Mouse (Mus musculus) gastrocnemius, adult 2 months (tissue): Measurements from ENCODE around the gene Ank3. TPM values are rescaled to one million over a fixed set of nuclear protein-coding genes. Genes with fewer than 3 reads are reported as not detected.

Experiments used
- DNase-seq: peaks from one replicate; pipeline ENCODE4 v3.0.0; 2022
- H3K27ac ChIP-seq: fragments of 200-600 bp; 2 replicates; pipeline ENCODE4 v1.8.1; 2022; ENCODE audit warnings: mild to moderate bottlenecking
- H3K4me3 ChIP-seq: fragments of 200-600 bp; 2 replicates; pipeline ENCODE4 v1.8.1; 2022; ENCODE audit warnings: mild to moderate bottlenecking, moderate library complexity
- CTCF ChIP-seq: fragments of 200-600 bp; IDR thresholded peaks from 2 replicates; pipeline ENCODE4 v1.8.1; 2022; ENCODE audit warnings: antibody characterized with exemption, mild to moderate bottlenecking, moderate library complexity
- intact Hi-C: fragments of 180-260 bp; cut with DNase I; formaldehyde crosslinking; loops from one replicate; pipeline ENCODE4 v1.15.1; 2025
- total RNA-seq, 2 experiments: library from RNA; stranded (reverse); gene quantifications; 2 replicates each; pipeline ENCODE4 v1.2.3; 2021

Gene Ank3
- total RNA-seq, 2 experiments from 2014 or later: 97.9 to 110 TPM

DNA sequence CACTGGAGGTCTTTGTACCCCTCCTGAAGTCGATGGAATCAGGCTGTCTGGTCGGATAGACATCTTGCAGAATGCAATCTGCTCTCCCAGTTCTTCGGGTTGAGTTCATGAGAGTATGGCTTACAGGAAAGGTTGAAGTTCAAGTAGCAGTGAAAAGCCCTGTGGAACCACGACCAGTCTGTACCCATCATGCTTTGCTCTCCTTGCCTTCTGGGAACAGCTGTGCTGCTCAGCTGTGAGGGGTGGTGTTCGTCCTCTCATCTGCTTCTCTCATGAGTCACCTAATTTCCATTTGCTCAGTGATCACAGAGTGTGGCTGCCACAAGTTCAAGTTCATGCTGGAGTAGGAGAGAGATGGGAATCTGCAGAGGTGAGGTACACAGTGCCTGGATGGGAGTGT is 348.2 kb downstream of the Ank3 start:
- intact Hi-C loops: no loop called here
- TF ChIP-seq CTCF: no peak
- no peak overlapping the region for H3K4me3 ChIP-seq
- H3K27ac ChIP-seq: no peak overlapping the region
- no peak for DNase-seq

DNA sequence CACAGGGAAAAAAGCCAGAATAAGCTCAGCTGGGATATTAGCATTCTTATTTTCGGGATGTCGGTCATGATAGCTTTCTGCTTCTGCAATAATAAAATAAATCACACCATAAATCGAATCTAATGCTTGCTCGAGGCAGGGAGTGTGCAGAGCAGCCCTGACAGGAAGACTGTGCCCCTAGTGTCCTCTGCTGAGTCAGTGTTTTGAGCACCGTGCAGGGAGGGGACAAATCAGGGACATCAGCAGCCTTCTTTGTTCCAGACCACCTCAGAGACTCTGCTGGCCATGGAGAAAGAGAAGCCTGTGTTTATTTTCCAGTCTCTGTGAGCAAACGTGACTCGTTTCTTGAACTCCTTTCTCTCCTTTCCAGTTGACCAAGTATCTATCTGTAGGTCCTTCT is 352.8 kb downstream of the Ank3 start:
- intact Hi-C loops: no loop called here
- no peak for DNase-seq
- no peak overlapping the region for H3K4me3 ChIP-seq
- TF ChIP-seq CTCF: no peak
- H3K27ac ChIP-seq: no peak overlapping the region

GRCm38 (mm10) chr10:69753464-69753863 is 354.9 kb downstream of the Ank3 start:
- peak; percentile 31 for DNase-seq
- H3K4me3 ChIP-seq: no peak overlapping the region
- no peak overlapping the region for H3K27ac ChIP-seq
- no peak for TF ChIP-seq CTCF
- intact Hi-C loops: no loop called here

GRCm38 (mm10) chr10:69756956-69757672 is 358.5 kb downstream of the Ank3 start:
- no peak for DNase-seq
- no peak for TF ChIP-seq CTCF
- intact Hi-C loops: no loop called here
- no peak overlapping the region for H3K4me3 ChIP-seq
- H3K27ac ChIP-seq: no peak overlapping the region

- no peak for TF ChIP-seq CTCF
- no peak for DNase-seq
- intact Hi-C loops: no loop called here
- Histone ChIP-seq H3K27ac (no peak overlapping the region), H3K4me3 (no peak overlapping the region)
Observed at GRCm38 (mm10) chr10:69762977-69763376, 364.4 kb downstream of the Ank3 start.

DNA sequence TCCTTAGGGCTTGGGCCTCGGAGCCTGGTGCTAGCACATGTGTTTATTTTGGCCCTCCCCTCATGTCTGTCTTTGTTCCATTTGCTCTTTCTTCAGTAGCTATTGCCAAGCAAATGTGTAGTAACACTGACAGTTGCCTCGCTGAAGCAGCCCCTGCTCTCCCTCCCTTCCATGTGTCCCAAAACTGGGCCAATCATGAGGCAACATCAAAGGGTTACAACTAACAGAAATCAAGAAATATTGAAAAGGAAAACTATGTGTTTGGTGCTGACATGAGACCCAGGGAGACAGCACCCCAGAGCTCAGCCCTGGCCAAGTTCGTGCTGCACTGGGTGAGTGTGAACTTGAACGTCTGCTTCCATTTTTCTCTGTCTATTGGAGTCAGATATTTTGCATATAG is 365.8 kb downstream of the Ank3 start:
- DNase-seq: no peak
- Histone ChIP-seq H3K27ac (no peak overlapping the region), H3K4me3 (no peak overlapping the region)
- no peak for TF ChIP-seq CTCF
- intact Hi-C loops: no loop called here

- intact Hi-C loops: no loop called here
- no peak overlapping the region for H3K27ac ChIP-seq
- no peak for TF ChIP-seq CTCF
- no peak for DNase-seq
- no peak overlapping the region for H3K4me3 ChIP-seq
Observed at GRCm38 (mm10) chr10:69777065-69777645, 378.6 kb downstream of the Ank3 start.

DNA sequence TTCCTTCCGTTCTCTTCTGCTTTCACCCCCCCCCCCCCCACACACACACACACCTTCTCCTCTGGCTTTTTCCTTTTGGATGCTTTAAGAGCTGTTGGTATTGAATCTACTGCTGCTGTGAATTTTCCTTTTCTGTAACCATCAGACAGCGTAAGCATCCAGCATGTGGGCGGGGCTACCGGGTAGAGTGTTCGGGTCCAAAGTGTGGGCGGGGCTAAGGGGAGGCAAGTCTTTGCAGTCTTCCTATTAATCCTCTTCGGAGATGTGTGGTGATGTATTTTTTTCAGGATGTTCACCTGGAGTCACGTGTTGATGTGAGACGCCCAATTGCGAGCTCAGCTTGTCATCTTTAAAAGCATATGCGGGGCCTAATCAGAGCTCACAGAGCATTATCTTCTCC is 379.2 kb downstream of the Ank3 start:
- Histone ChIP-seq H3K4me3 (no peak overlapping the region), H3K27ac (no peak overlapping the region)
- intact Hi-C loops: no loop called here
- DNase-seq: no peak
- no peak for TF ChIP-seq CTCF

- Histone ChIP-seq H3K4me3 (no peak overlapping the region), H3K27ac (peak overlapping the region; percentile 0; the same call in 1 of the 2 replicates)
- intact Hi-C loops: no loop called here
- DNase-seq: no peak
- no peak for TF ChIP-seq CTCF
Observed at GRCm38 (mm10) chr10:69779246-69779645, 380.7 kb downstream of the Ank3 start.

DNA sequence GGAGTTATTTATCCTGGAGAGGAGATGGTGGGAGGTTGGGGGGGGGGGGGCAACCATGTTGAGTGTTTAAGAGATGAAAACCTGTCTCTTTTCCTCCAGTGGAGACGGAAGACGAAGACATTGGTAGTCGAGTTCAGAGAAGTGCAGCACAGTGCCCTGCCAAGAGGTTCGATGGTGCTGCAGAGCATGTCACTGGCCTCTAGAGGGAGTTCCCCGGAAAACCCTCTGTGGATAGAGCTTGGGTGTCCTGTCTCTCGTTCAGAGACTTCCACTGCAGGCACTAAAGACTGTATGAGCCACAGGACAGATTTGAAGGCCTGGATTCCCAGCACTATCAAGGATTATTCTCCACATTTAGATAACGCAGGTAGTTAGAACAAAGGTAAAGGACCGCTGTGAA is 382.9 kb downstream of the Ank3 start:
- no peak overlapping the region; the same call in 1 of the 2 replicates for H3K27ac ChIP-seq
- peak; percentile 82 for TF ChIP-seq CTCF
- intact Hi-C loops: loop anchor here (5.0 kb wide), 1 partner anchor 66 kb away; no protein-coding TSS in a partner anchor
- peak; percentile 69 for DNase-seq
- H3K4me3 ChIP-seq: peak overlapping the region; percentile 55

DNA sequence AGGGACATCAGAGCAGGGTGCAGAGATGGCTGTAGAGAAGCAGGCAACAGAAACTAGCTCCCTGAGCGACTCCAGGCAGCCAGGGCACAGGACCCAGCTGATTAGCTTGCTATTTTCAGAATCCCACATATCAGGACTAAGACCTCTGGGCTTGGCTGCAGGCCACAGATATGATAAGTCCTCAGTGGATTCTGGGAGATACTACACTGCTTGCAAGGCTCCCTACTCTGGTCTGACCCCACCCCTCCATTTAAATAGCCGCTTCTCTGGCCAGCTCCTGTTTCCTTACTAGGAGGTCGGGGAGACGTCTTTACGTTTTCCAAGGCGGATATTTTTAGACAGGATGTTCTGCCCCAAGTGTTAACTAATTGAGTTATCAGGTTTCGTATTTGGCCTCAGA is 386.7 kb downstream of the Ank3 start:
- peak; percentile 53 for DNase-seq
- intact Hi-C loops: no loop called here
- TF ChIP-seq CTCF: no peak
- Histone ChIP-seq H3K27ac (peak overlapping the region; percentile 82), H3K4me3 (peak overlapping the region; percentile 67)

DNA sequence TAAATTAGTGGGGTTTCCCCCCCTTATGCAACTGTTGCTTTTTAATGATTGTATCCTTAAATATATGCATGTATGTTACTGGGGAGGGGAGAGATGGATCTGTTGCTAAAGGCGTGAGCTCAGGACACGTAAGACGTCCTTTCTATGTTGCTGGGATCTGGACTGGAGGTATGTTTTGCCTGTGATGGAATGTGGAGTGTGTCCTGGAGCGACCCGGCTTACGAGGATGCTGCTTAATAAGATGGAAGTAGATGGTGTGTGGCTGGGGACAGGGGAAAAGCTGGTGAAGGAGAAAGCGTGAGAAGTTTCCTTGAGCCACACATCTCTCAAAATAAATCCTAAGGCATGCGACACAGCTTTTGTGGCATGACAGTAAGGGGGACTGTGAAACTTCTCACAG is 387.1 kb downstream of the Ank3 start:
- intact Hi-C loops: no loop called here
- peak overlapping the region; percentile 82 for H3K27ac ChIP-seq

DNA sequence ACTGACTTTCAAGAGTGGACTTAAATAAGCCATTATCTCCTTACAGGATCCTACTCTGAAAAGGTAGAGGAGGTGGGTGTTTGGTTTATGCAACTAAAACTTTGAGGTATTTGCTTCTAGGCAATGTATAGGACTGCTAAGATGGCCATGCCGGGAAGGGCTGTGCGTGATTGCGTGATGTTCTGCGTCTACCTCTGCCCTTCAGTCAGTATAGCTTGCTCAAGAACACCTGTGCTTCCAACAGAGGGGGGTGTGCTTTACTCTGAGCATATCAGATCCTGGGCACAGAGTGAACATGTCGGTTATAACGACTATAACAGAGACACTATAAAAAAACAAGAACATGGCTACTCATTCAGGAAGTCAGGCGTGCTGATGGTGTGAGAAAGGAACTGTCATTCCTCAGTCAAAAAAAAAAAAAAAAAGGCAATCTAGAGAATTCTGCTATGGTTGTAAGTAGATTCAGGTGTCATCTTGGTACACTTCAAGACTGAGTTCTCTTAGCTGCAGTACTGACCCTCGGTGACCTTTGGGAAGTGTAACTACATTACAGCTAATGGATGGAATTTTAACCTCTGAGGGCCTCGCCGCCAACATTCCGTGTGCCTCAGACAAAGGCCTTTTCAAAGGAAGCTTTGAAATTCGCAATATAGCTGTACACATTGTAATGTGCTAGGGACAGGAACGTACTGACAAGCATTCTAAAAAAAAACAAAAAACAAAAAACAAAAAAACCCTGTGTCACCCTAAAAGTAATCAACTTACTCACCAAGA is 387.8 kb downstream of the Ank3 start:
- intact Hi-C loops: no loop called here
- peak overlapping the region; percentile 82 for H3K27ac ChIP-seq

More for the DNA sequence above, 387.1 kb downstream of the Ank3 start:
- no peak for DNase-seq
- peak overlapping the region; percentile 67 for H3K4me3 ChIP-seq
- no peak for TF ChIP-seq CTCF

More for the DNA sequence above, 387.8 kb downstream of the Ank3 start:
- DNase-seq: no peak
- no peak for TF ChIP-seq CTCF
- peak overlapping the region; percentile 67 for H3K4me3 ChIP-seq
